Mouse (Mus musculus): ENCODE data around the gene Smarca2.

DNA sequence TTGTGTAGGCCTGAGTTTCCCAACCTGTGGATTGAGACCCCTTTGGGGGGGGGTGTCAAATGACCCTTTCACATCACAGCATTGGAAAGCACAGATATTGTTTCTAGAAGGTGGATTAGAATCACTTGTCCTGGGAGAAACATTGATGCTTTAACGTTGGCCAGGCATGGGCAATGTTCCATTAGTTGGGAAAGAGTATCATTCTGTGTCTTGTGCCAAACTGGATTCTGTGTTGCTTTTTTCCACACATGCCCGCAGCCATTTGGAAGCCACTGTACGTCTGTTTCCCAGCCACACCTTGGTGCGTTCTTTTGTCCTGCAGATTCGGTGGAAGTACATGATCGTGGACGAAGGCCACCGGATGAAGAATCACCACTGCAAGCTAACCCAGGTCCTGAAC is 76.7 kb downstream of the Smarca2 start:
- no peak for TF ChIP-seq POLR2A (IDR thresholded peaks at IDR 0.05; ENCODE audit: low read depth, low read length)
- TF ChIP-seq CTCF (IDR thresholded peaks at IDR 0.05; ENCODE audit: extremely low read depth, insufficient read depth, insufficient read length, insufficient replicate concordance): no peak

All from spleen, adult 2 months (tissue).